Mouse (Mus musculus) C2C12 (cell line): ENCODE data around the gene Hs6st1.

Source experiments
- CEBPB ChIP-seq: IDR thresholded peaks from one replicate; pipeline ENCODE4 v1.6.1; 2011; ENCODE audit warnings: low read depth, mild to moderate bottlenecking, control low read depth, moderate library complexity
- CTCF ChIP-seq: IDR thresholded peaks from one replicate; pipeline ENCODE4 v1.5.1; 2011; ENCODE audit not compliant: control insufficient read depth, insufficient read depth, insufficient read length
- MAX ChIP-seq: IDR thresholded peaks from one replicate; pipeline ENCODE4 v1.6.1; 2011; ENCODE audit warnings: mild to moderate bottlenecking, control low read depth
- USF1 ChIP-seq: IDR thresholded peaks from one replicate; pipeline ENCODE4 v1.6.1; 2011; ENCODE audit warnings: low read depth, mild to moderate bottlenecking, control low read depth, moderate library complexity

DNA sequence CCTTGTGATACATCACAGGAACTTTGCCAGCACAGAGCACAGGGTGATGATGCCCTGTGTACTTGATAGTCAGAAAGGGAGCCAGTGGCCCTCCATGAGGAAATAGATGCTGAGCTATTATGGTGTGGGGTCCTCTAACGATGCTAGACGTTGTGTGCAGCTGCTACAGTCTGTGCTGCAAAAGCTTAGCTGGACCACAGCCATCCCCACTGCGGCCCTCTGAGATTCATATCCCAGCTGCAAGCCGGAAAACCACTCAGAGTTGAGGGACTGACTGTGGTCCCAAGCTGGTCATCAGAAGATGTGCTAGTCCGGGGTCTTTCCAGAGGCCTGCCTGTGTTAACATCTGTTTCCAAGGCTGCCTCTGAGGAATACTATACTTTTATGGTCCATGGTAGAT is 12.8 kb downstream of the Hs6st1 start:
- no peak for TF ChIP-seq CTCF
- TF ChIP-seq USF1 = no peak
- TF ChIP-seq CEBPB = no peak
- no peak for TF ChIP-seq MAX
